Mouse (Mus musculus) layer of hippocampus, adult 9-11 months (tissue): Measurements from ENCODE around the gene Susd6.
"Not testable (repeated sequence)": the region's sequence is repeated elsewhere in the genome, so short reads cannot be mapped to it uniquely, and the experiment has no call there.

ENCODE experiments used
- DNase-seq: peaks from one replicate; pipeline ENCODE4 v3.0.0; 2022

Gene Susd6

DNA sequence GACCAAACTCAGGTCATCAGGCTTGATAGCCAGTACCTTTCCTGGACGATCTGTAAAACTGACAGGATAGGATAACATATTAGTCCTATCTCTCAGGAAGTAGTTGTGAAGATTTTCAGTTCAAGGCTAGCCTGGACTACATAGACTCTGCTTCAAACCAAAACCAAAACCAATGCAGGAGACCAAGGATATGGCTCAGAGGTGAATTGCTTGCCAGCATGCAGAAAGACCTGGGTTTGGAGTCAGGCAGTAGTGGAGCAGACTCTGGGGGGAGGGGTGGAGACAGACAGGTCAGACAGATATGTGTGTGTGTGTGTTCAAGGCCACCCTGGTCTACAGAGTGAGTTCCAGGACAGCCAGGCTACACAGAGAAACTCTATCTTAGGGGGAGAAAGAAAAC lies 3.7 kb upstream of the Susd6 start:
- no peak for DNase-seq

GRCm38 (mm10) chr12:80787604-80788003 lies 2.7 kb upstream of the Susd6 start:
- DNase-seq, result no peak

GRCm38 (mm10) chr12:80788188-80788587 lies 2.1 kb upstream of the Susd6 start:
- DNase-seq, result no peak

GRCm38 (mm10) chr12:80789276-80789675 lies 1.0 kb upstream of the Susd6 start:
- DNase-seq, result not testable (repeated sequence)

DNA sequence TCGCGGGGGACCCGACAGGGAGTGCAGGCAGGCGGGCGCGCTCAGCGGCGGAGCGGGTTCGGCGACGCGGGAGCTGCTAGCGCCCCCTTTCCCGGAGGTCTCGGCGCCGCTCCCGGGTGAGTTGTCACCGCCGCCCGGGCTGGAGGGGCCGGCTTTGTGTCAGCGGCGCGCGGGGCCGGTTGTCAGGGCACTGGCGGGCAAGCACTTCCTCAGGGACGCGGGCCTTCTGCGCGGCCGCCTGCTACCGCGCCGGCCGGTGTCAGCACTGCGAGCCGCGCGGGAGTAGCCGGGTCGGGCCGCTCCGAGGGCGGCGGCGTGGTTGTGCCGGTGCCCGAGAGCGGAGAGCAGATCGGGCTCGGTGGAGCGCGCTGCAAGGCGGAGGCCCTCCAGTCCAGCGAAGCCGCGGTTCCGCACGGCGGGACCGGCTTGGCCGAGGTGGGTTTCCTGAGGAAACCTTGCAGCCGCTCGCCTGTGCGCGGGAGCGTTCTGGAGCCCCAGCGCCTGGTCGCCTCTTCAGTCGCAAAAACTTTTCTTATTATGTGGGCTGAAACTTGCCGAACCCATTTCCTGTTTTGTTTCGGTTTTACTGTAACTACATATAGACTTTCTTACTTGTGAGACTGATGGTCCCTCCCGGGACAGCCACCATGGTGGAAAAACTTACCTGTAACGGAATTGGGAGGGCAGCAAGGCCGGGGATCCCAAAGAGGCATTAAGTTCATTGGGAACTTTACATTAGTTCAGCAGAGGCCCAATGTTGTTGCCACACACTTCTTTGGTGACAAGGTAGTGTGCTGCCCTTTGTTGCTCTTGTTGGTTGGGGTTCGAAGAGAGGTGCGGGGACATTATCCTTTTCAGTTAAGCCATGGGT lies 625 bp downstream of the Susd6 start:
- no peak for DNase-seq

DNA sequence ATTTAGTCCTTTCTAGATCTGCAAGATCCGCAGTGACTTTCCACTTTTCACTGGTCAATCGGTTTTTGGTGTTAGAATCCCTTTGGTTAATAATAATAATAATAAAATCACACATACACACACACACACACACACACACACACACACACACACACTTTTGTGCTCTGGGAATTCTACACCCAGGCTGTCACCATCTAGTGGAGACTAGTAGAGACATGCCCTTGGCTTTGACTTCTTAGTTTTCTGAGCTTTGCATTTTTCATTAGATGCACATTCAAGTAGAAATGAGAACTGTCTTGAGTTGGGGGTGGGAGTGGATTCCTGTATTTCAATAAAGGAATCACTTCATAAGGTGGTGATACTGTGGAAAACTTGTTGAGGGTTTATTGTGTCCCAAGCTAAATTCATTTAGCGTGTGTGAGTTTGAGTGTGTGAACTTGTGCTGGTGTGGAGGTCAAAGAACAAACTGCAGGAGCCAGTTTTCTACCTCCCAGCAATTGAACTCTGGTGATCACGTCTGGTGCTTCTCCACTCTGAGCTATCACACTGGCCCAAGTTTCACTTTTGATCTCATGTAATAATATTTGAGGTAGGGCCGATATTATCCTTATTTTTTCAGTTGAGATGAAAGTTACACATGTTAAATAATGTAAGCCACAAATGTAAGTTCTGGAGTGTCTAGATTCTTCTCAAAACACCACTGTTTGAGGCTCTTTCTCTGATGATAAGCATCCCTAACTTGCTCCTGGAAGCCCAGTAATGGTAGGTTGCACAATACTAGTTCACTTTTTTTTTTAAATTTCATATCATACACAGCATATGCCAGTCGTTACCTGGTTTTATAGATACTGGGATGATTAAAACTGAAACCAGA lies 1.5 kb downstream of the Susd6 start:
- DNase-seq, result no peak

DNA sequence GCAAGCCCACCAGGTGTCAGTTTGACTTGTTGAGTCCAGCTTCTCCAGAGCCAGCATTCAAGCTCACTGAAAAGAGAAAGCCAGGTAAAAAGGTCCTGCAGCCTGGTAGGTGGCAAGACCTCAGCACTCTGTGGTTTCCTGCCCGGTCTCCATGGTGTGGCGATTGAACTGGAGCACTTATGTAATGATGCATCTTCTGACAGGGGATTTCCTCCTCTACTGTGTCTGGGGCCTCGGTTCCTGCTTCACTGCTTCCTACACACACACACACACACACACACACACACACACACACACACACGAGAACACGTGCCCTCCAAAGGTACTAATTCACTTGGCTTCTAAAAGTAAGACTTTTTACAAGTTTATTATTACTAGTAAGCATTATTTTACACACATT lies 2.6 kb downstream of the Susd6 start:
- DNase-seq, result peak; percentile 51

GRCm38 (mm10) chr12:80793535-80793934 lies 3.2 kb downstream of the Susd6 start:
- DNase-seq, result no peak

GRCm38 (mm10) chr12:80794522-80794921 lies 4.2 kb downstream of the Susd6 start:
- no peak for DNase-seq

GRCm38 (mm10) chr12:80794935-80795785 lies 4.8 kb downstream of the Susd6 start:
- no peak for DNase-seq

DNA sequence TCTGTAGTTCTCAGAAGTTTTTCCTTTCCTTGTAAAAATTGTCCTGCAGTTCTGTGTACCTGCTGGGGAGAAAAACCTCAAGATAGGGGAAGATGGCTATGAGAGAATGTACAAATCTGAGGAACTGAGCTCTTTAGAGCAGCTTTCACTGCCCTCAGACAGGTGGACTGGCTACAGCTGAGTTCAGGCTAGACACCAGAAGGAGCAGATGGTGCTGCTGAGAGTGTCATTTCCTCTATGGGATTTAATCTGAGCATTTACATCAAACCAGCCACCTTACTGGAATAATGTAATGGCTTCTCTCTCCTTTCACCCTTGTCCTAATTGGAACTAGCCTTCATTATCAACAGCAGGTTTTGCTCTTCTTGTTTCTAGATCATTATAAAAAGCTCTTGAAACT lies 8.0 kb downstream of the Susd6 start:
- no peak for DNase-seq

DNA sequence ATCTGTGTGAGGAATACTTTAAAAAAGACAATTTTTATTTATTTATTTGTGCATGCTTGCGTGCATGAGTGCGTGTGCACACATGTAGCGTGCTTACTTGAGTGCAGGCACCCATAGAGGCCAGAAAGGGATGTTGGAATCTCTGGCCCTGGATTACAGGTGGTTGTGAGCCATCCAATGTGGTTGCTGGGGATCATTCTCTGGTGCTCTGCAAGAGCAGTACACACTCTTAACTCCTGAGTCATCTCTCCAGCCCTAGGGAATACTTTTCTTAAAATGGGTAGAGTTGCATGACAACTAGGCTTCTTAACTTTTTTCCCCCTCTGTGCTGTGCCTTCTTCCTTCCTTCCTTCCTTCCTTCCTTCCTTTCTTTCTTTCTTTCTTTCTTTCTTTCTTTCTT lies 9.8 kb downstream of the Susd6 start:
- DNase-seq, result no peak

- DNase-seq, result no peak
These were observed 11.1 kb downstream of the Susd6 start for GRCm38 (mm10) chr12:80801443-80801842.

DNA sequence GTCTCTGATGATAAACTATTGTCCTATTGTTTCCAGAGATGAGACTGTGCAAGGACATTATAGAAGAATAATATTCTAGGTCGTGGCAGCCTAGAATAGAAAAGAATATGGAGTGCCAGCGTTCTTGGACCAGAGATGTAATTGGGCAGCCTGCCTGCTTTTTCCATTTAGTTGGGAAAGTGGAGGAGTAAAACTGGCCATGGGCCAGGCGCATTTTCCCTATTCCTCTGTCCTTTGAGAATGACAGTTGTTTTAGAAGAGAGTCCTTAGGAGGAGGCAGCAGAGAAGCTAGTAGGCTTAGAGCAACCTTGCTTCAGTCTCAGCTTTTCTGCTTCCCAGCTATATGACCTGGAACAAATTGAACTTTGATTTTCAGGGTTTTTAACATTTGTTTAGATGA lies 13.6 kb downstream of the Susd6 start:
- DNase-seq, result peak; percentile 79

DNA sequence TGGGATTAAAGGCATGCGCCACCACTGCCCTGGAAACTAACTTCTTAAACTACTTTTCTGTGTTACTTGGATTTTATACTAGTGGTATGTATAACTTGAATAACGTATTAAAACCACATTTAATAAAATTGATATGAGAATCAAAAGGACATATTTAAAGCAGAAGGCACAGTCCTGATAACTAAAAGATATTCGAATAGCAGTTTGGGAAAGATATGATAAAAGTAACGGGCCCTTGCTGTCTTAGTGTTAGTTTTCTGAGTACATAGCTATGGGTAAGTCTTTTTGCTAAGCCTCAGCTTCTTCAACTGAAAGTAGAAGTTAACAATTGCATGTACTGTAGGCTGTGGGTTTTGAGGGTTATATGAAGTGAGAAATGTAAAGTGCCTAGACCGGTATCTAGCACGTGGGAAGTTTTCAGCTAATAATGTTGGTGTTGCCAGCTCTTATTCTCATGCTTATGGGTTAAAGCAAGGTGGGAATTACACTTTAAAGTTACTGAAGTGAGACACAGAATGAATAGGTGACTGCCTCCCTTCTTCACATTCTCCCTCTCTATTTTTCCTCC lies 14.6 kb downstream of the Susd6 start:
- no peak for DNase-seq

GRCm38 (mm10) chr12:80807451-80808085 lies 17.3 kb downstream of the Susd6 start:
- DNase-seq, result no peak

GRCm38 (mm10) chr12:80810005-80810404 lies 19.7 kb downstream of the Susd6 start:
- no peak for DNase-seq

DNA sequence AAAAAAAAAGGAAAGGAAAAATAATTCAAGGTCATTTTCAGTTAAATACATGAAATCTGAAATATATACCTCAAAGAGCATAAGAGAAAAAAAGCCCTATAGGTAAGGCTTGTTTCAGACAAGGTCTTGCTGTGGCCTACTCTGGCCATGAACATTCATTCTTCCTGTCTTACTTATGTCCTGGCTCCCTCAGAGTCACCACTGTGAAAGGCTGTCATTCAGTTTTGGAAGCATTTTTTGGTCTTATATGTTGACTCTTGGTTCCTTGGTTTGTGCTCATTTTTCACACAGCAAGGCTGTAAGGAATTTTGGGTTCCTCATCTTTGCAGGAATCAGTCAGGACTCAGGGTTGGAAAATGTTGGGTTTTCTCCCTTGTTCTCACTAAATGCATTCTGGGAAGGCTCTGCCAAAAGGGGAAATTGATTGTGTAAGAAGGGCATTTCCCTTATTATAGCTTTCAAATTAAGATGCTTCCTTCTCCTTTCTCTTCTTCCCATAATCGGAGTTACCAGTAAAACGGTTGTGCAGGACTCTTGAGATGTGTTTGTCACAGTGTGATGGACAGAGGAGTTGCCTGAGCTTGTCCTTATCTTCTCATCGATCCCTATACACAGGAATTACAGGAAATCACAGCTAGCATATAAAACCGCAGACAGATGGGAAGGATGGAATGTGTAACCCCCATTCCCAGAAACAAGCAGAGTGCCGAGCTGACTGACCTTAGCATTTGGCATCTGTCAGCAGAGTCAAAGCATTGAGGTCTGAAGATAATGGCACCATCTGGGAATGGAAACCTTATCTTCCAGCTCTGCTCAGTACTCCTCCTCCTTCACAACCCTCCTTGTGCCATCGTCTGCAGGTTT lies 21.6 kb downstream of the Susd6 start:
- DNase-seq, result no peak

DNA sequence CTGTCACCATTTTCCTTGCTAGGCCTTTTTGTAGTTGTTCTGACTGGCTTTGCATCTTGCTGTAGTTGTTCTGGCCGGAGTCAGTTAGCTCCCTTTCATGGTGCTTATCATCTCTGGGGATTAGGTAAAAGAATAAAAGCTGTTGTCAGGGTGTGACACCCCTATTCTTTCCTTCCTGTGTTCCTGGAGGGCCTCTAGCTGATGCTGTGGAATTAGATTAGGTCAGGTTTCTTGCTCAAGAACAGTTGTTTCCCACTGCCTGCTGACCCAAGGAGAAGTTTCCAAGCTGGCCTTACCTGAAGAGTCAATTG lies 22.2 kb downstream of the Susd6 start:
- DNase-seq, result no peak

DNA sequence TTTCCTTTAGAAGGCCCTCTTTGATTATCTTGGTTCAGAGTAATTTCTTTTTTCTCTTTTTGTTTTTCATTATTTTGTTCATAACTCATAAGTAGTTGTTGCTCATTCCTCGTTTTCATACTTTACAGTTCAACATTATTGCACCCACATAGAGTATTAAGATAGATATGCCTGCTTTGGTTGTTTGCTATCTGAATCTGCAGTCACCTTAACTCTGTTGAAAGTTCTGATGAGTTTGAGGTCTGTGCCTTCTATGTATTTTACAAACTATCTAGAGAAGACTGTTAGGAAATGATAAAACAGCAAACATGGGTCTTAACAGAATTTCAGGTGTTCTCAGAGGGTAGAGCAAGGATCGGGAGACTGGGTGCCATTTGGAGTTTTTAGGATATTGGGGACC lies 23.1 kb downstream of the Susd6 start:
- no peak for DNase-seq

DNA sequence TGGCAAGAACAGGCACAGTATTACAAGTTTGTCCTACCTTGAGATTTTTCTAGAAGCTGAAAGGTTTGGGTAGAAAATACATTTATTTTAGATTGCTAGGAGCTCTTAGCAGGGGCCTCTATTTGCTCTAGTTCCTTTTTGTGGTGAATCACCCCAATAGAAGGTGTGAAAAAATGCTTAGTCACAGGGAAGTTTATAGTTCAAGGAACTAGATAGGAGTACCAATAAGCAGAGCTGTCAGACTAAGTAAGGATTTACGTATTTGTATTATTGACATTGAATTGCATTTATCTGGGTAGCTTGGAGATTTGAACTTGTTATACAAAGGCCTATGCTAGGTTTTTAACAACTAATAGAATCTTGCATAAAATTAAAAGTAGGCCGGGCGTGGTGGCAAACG lies 23.6 kb downstream of the Susd6 start:
- DNase-seq, result no peak
